Mouse (Mus musculus) forebrain, postnatal 0 days (tissue): Measurements from ENCODE around the gene Gm3015. TPM values are rescaled to one million over a fixed set of nuclear protein-coding genes. Genes with fewer than 3 reads are reported as not detected.
"Not testable (repeated sequence)": the region's sequence is repeated elsewhere in the genome, so short reads cannot be mapped to it uniquely, and the experiment has no call there.

Source experiments
- ATAC-seq: fragments of 200-750 bp; cut with Nextera tagmentation; 2 replicates; pipeline ENCODE4 v1.8.0; 2017; ENCODE audit warnings: mild to moderate bottlenecking, moderate library complexity
- DNase-seq: peaks from one replicate; pipeline ENCODE4 v3.0.0-alpha.2; 2015
- H3K27ac ChIP-seq: fragments of 300-500 bp; sonication (generic); 2 replicates; pipeline ENCODE4 v1.5.1; 2014; ENCODE audit warnings: low read depth, mild to moderate bottlenecking, antibody characterized with exemption, low read length, moderate library complexity, mixed read lengths
- H3K27me3 ChIP-seq: fragments of 300-500 bp; sonication (generic); 2 replicates; pipeline ENCODE4 v1.6.1; 2014; ENCODE audit warnings: mild to moderate bottlenecking, low read length, mixed read lengths; ENCODE audit not compliant: insufficient read depth
- H3K36me3 ChIP-seq: fragments of 300-500 bp; sonication (generic); 2 replicates; pipeline ENCODE4 v1.6.1; 2014; ENCODE audit warnings: mild to moderate bottlenecking, moderate library complexity; ENCODE audit not compliant: insufficient read depth
- H3K4me1 ChIP-seq: fragments of 300-500 bp; sonication (generic); 2 replicates; pipeline ENCODE4 v1.6.1; 2014; ENCODE audit warnings: antibody characterized with exemption; ENCODE audit not compliant: insufficient read depth
- H3K4me2 ChIP-seq: fragments of 300-500 bp; sonication (generic); 2 replicates; pipeline ENCODE4 v1.6.1; 2014; ENCODE audit warnings: low read depth, mild to moderate bottlenecking, moderate library complexity
- H3K4me3 ChIP-seq: fragments of 300-500 bp; sonication (generic); 2 replicates; pipeline ENCODE4 v1.5.1; 2014; ENCODE audit warnings: low read depth, low read length, mixed read lengths
- H3K9ac ChIP-seq: fragments of 300-500 bp; sonication (generic); 2 replicates; pipeline ENCODE4 v1.6.1; 2014; ENCODE audit warnings: mild to moderate bottlenecking
- H3K9me3 ChIP-seq: fragments of 300-500 bp; sonication (generic); 2 replicates; pipeline ENCODE4 v1.6.1; 2016; ENCODE audit warnings: low read length
- WGBS: fragments of 180-500 bp; shearing (Covaris S2); extraction: QIAGEN DNeasy Blood & Tissue Kit; methylation state at CpG from one replicate; pipeline ENCODE4 v1.1.7; 2014; 5-methylcytosine and 5-hydroxymethylcytosine counted together
- polyA plus RNA-seq: library from polyadenylated mRNA; unstranded; fragments of >200 nt; fragmentation: Nextera tagmentation; extraction: Ambion mirVana; gene quantifications from 2 replicates; pipeline ENCODE4 v1.2.1, GENCODE M21; 2015
- total RNA-seq: library from RNA; depleted of rRNA; stranded (reverse); fragments of >200 nt; gene quantifications from 2 replicates; pipeline ENCODE4 v1.2.3, GENCODE M21; 2014; rRNA removed

Gm3015 gene
- not detected in 2 replicates for total RNA-seq
- not detected in 2 replicates for polyA plus RNA-seq

DNA sequence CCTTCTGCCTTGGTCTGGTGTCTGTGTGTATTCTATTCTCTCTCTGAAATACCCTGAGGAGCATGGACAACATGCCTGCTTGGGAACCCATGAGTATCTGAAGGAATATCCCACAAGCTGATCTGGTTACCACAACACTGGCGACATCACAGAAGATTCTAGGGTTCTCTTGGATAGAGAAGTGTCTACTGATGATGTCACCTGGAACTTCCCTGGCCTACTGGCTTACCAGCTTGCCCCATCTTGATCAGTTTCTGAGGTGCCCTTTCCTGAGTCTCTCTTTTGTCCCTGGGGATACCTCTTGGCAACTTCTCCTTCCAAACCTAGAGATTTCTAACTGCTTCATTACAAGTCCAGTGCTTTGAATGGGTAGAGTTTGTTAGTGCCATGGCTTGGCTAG, at the start of gene Gm3015:
Gm3015 (minus strand) TSS at position 101 of the 400 bp plus-strand sequence.
- not testable (repeated sequence) for H3K9me3 ChIP-seq

DNA sequence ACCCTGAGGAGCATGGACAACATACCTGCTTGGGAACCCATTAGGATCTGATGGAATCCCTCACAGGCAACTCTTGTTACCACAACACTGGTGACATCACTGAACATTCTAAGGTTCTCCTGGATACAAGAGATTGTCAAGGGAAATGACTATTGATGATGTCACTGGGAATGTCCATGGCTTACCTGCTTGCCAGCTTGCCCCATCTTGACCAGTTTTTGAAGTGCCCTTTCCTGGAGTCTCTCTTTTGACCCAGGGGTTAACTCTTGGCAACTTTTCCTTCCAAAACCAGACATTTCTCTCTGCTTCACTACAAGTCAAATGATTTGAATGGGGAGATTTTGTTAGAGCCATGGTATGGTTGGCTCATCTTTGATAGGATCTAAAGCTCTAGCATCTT, 29.3 kb upstream of the Gm3015 start, which contains the start of gene Gm10377:
Gm10377 (minus strand) TSS at position 101 of the 400 bp plus-strand sequence.
- ATAC-seq, H3K27me3 ChIP-seq, H3K4me1 ChIP-seq, H3K9me3 ChIP-seq, DNase-seq, H3K36me3 ChIP-seq, H3K4me3 ChIP-seq, H3K4me2 ChIP-seq, H3K27ac ChIP-seq, H3K9ac ChIP-seq: not testable (repeated sequence)

More for the DNA sequence above, at the start of gene Gm3015:
- 100% methylated on average over 1 of the region's 1 CpGs for WGBS
- H3K27me3 ChIP-seq, H3K4me2 ChIP-seq, DNase-seq, H3K9ac ChIP-seq, H3K4me3 ChIP-seq, H3K27ac ChIP-seq, H3K36me3 ChIP-seq, ATAC-seq, H3K4me1 ChIP-seq: not testable (repeated sequence)

Other genes starting within 250 kb of the Gm3015 start
- gene Gm8024, start 244.5 kb downstream of the Gm3015 start, total RNA-seq, result not detected in 2 replicates
- not detected in 2 replicates for gene Gm8024, start 244.5 kb downstream of the Gm3015 start, polyA plus RNA-seq
- gene Gm17124, start 168.9 kb downstream of the Gm3015 start, total RNA-seq, result not detected in 2 replicates
- gene Gm17124, start 168.9 kb downstream of the Gm3015 start, polyA plus RNA-seq, result not detected in 2 replicates
- gene Gm3633, start 126.9 kb downstream of the Gm3015 start, total RNA-seq, result not detected in 2 replicates
- gene Gm3633, start 126.9 kb downstream of the Gm3015 start, polyA plus RNA-seq, result not detected in 2 replicates
- not detected in 2 replicates for gene Gm10378, start 112.9 kb downstream of the Gm3015 start, total RNA-seq
- not detected in 2 replicates for gene Gm10378, start 112.9 kb downstream of the Gm3015 start, polyA plus RNA-seq
- not detected in 2 replicates for gene Gm10377, start 29.2 kb upstream of the Gm3015 start, total RNA-seq
- not detected in 2 replicates for gene Gm10377, start 29.2 kb upstream of the Gm3015 start, polyA plus RNA-seq
- not detected in 2 replicates for gene Gm21977, start 84.7 kb upstream of the Gm3015 start, total RNA-seq
- gene Gm21977, start 84.7 kb upstream of the Gm3015 start, polyA plus RNA-seq, result not detected in 2 replicates
- not detected in 2 replicates for gene Gm8082, start 224.8 kb upstream of the Gm3015 start, total RNA-seq
- gene Gm8082, start 224.8 kb upstream of the Gm3015 start, polyA plus RNA-seq, result not detected in 2 replicates
- gene Gm10376, start 246.8 kb upstream of the Gm3015 start, total RNA-seq, result not detected in 2 replicates
- not detected in 2 replicates for gene Gm10376, start 246.8 kb upstream of the Gm3015 start, polyA plus RNA-seq